Mouse (Mus musculus) gastrocnemius, adult 2 months (tissue): ENCODE measurements at regions not wholly inside any gene's neighbourhood (a gene's known extent, or its start where the extent isn't known, plus 50 kb on each side); places are given as distances from the start of the nearest gene placed in this dataset.

ENCODE experiments used
- DNase-seq: peaks from one replicate; pipeline ENCODE4 v3.0.0; 2022
- H3K27ac ChIP-seq: fragments of 200-600 bp; 2 replicates; pipeline ENCODE4 v1.8.1; 2022; ENCODE audit warnings: mild to moderate bottlenecking
- H3K4me3 ChIP-seq: fragments of 200-600 bp; 2 replicates; pipeline ENCODE4 v1.8.1; 2022; ENCODE audit warnings: mild to moderate bottlenecking, moderate library complexity
- CTCF ChIP-seq: fragments of 200-600 bp; IDR thresholded peaks from 2 replicates; pipeline ENCODE4 v1.8.1; 2022; ENCODE audit warnings: antibody characterized with exemption, mild to moderate bottlenecking, moderate library complexity
- intact Hi-C: fragments of 180-260 bp; cut with DNase I; formaldehyde crosslinking; loops from one replicate; pipeline ENCODE4 v1.15.1; 2025

DNA sequence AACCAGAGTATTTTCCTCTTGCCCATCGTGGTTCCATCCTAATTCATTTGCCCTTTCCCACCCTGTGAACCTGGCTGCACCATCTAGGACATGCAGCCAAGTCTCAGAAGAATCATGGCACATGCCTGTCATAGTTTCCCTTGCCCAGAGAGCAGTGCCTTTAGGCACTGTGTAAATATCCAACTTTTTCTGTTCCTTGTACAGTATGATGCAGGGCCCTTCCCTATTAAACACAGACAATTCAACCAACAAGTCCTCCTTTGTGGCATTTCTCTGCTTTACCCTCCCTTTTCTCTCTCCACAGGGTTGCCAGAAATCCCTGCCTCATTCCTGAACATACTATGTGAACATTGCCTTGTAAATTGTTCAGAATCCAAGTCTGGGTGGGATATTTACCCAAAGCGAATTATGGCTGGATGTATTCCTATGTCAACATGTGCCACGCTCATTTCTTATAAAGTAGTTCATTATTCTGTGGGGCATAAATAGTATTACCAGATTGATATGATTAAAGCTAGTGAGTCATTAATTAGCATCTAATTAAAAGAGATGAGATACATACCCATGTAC lies 349.1 kb downstream of the Insc start:
- TF ChIP-seq CTCF: no peak

GRCm38 (mm10) chr7:115106041-115106440 lies 362.5 kb downstream of the Insc start:
- Histone ChIP-seq H3K27ac (0 out of 2 replicates have a peak overlapping the region, but pooled peaks have one; percentile 8), H3K4me3 (no peak overlapping the region)
- intact Hi-C loops: no loop called here
- DNase-seq: peak; percentile 59
- no peak for TF ChIP-seq CTCF

More for the DNA sequence above, 349.1 kb downstream of the Insc start:
- H3K4me3 ChIP-seq: no peak overlapping the region
- DNase-seq: no peak
- intact Hi-C loops: no loop called here
- H3K27ac ChIP-seq: no peak overlapping the region

- DNase-seq: no peak
- Histone ChIP-seq H3K27ac (no peak overlapping the region), H3K4me3 (no peak overlapping the region)
- no peak for TF ChIP-seq CTCF
- intact Hi-C loops: no loop called here
Observed at GRCm38 (mm10) chr7:115112282-115112681, 368.8 kb downstream of the Insc start.

- no peak overlapping the region for H3K27ac ChIP-seq
- TF ChIP-seq CTCF: peak; percentile 15; the same call in 1 of the 2 replicates
- intact Hi-C loops: no loop called here
Observed at GRCm38 (mm10) chr7:115123283-115123682, 379.8 kb downstream of the Insc start.

GRCm38 (mm10) chr7:115129001-115129400 lies 385.5 kb downstream of the Insc start:
- Histone ChIP-seq H3K4me3 (no peak overlapping the region), H3K27ac (no peak overlapping the region)
- no peak for TF ChIP-seq CTCF
- DNase-seq: no peak
- intact Hi-C loops: no loop called here

More at GRCm38 (mm10) chr7:115123283-115123682, 379.8 kb downstream of the Insc start:
- DNase-seq: no peak
- H3K4me3 ChIP-seq: no peak overlapping the region

DNA sequence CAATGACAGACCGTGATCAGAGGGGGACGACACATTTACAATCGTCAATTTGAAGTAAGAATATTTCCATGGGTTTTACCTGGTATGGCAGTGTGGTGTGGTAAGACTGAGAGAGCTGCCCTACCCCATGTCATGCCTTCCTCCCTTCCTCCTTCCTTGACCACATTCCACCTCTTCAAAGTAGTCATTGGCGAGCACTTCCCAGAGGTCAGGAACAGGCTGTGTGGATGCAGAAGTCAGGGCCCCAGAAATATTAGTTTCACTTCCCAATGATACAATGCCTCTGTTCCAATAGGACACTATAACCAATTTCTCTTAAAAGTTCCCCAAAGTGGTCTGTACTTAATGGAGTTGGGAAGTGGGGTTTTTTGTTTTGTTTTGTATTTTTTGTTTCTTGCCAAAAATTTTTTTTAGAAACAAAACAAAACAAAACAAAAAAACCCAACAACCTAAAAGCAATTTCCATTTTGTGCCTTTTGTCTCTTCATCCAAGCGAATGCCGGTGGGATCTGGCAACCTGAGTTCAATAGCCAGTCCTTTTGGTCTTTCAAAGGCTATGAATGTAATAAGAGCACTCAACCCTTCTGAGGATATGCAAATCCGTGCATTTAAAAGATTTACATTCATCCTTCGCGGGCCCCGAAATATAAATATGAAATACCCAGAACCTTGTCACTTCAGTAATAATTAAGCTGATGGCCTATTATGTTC lies 387.9 kb downstream of the Insc start:
- DNase-seq: no peak
- intact Hi-C loops: no loop called here
- H3K27ac ChIP-seq: no peak overlapping the region
- TF ChIP-seq CTCF: no peak
- no peak overlapping the region for H3K4me3 ChIP-seq

DNA sequence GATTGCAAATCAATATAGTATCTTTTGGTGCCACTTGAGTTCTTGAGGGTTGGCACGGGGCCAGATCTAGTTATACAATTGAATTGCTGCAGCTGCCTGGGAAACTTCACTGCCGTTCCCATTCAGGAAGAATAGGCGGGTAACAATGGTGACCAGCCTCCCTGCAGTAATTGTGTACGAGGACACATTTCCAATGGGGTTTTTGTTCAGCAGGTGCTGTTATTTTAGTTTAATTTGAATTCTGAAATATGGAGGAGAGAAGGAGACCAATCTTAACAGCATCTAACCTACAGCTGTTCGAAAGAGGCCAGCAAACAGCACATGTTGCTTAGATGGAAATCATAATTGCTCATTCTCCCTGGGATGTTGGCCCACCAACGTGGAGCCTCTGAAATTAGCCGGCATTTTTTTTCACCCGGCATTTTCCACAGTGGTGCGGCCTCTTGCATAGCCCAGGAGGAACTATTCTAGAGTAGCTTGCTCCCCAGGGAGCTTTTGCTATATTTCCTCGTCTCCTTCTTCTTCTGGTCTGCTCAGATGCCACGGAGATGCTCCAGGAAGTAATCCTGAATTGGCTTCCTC lies 388.6 kb downstream of the Insc start:
- DNase-seq: no peak
- no peak overlapping the region for H3K27ac ChIP-seq
- H3K4me3 ChIP-seq: no peak overlapping the region
- intact Hi-C loops: no loop called here
- TF ChIP-seq CTCF: no peak

GRCm38 (mm10) chr7:115132595-115132994 lies 389.1 kb downstream of the Insc start:
- DNase-seq: no peak
- intact Hi-C loops: no loop called here
- TF ChIP-seq CTCF: no peak
- Histone ChIP-seq H3K27ac (no peak overlapping the region), H3K4me3 (no peak overlapping the region)

GRCm38 (mm10) chr7:115134926-115135575 lies 391.6 kb downstream of the Insc start:
- intact Hi-C loops: no loop called here
- no peak overlapping the region for H3K4me3 ChIP-seq
- no peak overlapping the region for H3K27ac ChIP-seq
- no peak for DNase-seq
- no peak for TF ChIP-seq CTCF

- no peak for TF ChIP-seq CTCF
- intact Hi-C loops: no loop called here
- Histone ChIP-seq H3K27ac (no peak overlapping the region), H3K4me3 (no peak overlapping the region)
- DNase-seq: peak; percentile 44
Observed at GRCm38 (mm10) chr7:115140286-115140685, 396.8 kb downstream of the Insc start.

- TF ChIP-seq CTCF: no peak
- DNase-seq: no peak
- intact Hi-C loops: no loop called here
- Histone ChIP-seq H3K4me3 (no peak overlapping the region), H3K27ac (no peak overlapping the region)
Observed at GRCm38 (mm10) chr7:115142163-115142562, 398.7 kb downstream of the Insc start.

GRCm38 (mm10) chr7:115144947-115145346 lies 401.5 kb downstream of the Insc start:
- intact Hi-C loops: no loop called here
- Histone ChIP-seq H3K4me3 (no peak overlapping the region), H3K27ac (no peak overlapping the region)
- no peak for DNase-seq
- TF ChIP-seq CTCF: no peak

DNA sequence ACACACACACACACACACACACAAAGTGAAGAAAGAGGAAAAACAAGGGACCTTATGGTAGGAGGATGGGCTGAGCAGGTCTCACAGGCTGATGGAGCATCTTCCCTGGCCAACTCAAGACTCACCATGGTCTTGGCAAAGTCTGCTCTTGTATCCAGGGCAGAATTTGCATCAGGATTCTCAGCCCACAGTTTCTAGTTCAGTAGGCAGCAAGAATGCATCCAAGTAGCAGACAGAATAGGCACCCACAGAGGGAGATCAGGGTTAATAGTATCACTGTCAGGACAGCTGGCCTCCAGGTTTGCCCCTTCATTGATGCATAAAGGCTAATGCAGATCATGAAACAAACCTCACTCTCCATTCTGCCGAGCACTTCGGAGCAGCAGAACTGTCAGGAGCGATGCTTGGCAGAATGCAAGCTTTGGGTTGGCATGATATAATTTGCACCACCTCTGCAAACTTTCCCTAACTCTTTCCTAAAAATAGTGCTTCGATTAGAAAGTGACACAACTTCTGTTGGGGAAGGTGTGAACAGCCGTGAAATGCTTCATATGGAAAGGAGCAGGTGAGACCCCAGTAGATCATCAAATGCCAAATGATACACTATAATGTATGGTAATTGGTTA lies 404.0 kb downstream of the Insc start:
- no peak for DNase-seq
- no peak overlapping the region for H3K4me3 ChIP-seq
- no peak for TF ChIP-seq CTCF
- intact Hi-C loops: no loop called here
- no peak overlapping the region for H3K27ac ChIP-seq
